Mouse (Mus musculus): ENCODE data around the gene Mxra8.

Mxra8 gene

DNA sequence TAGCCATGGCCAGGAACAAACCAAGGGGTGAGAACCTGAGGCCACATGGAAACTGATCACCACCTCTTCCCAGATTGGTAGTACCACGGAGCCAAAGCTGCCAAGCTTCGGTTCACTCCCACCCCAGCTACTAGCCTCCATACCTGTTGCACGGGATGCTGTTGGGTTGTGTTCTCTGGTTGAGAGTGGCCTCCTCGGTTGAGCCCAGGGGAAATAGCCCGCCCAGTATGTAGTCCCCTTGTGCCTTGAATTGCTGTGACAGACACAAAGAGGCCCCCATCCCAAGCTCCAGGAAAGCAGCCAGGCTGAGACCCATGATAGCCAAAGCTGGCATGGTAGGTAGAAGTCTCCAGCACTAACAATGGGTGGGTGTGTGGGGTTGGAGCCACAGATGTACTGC, 23.5 kb downstream of the Mxra8 start, which contains the start of gene Tas1r3:
TSS of gene Tas1r3 (minus strand) at position 362 of the 400 bp plus-strand sequence.
- DNase-seq (ENCODE audit: low spot score in 2 of 2): peak in 1 of 2 experiments; percentile 4

DNA sequence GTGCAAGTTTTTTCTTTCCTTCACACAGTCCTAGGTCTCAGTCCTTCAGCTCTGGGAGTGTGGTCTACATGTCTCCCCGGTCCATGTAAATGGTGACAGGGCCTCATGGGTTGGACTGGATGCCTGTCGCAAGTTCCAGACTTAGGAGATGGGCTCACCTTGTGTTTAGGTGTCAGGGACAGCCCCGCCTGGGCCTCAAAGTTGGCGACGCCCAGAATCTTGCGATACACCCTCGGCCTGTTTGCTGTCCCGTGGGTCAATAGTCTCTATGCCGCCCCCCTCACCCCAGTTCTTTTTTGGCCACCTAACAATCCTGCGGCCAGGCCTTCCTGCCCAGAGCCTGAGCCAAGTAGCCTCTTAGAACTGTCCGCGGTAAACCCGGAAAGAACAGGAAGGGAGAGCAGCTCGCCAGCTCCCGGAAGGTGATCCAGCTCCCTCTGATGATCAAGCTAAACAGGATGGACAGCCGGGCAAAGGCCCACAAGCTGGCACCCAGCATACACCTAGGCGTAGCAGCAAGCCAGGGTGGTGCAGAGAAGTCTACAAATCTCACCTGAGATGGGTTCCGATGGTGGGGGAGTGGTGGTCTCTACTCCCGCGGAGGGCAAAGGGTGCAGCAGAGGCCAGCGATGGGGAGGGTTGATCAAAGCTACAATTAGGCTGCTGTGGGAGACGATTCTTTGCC, 29.3 kb downstream of the Mxra8 start:
- peak in 1 of 2 experiments; percentile 25 for DNase-seq (ENCODE audit: low spot score in 2 of 2)

DNA sequence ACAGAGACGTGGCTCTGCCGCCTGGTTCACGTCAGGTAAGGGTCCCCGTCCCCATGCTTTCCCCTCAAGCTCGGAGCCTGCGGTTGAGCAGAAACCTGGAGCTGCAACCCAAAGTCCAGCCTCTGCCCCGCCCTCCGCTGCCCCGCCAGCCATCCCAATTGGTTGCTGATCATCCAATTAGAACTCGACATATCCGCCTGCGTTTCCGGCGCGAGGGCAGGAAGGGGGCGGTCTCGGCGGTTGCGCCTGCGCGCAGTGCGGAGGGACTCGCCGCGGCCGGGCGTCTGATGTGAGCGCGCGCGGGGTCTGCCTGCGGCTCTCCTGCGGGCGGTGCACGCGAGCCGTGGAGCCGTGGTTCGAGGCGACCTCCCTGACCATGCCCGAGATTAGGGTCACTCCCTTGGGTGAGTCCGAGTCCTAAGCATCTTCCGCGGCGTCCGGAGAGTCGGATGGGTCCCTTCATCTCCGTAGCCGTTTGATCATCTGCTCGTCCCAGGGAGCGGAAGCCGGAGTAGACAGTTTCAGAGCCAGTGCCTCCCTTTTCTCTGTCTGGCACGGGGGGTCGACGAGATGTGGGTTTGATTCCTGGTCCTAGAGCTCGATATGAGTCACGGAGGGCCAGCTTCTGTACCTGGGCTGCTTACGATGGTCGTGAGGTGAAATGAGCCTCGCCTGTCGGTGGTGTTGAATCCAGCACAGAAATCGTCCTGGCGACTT, 30.0 kb downstream of the Mxra8 start, which contains the start of the genes Cptp and Ints11:
TSS of gene Cptp (minus strand) at position 124 of the 717 bp plus-strand sequence.
TSS of gene Ints11 (plus strand) at position 230 of the 717 bp plus-strand sequence.
- DNase-seq (ENCODE audit: low spot score in 2 of 2): peak; percentile 94 to 96

DNA sequence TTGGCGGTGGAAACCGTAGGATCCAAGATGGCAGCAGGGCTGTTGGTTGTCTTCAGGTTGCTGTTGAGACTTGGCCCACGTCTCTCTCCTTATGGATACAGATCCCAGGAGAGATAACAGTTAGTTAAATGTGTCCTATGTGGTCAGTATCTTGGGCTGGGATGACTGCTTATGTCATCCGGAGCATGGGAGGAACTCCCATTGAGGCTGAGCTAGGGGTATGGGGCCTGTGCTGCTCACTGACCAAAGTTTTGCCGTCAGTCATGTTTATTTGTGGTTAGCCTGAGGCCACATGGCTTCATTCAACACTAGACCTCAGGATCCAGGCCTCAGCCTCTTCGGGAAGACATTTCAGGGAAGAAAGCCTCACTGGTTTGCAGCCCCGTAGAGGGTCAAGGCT, 31.9 kb downstream of the Mxra8 start:
- no peak for DNase-seq (ENCODE audit: low spot score in 2 of 2)

DNA sequence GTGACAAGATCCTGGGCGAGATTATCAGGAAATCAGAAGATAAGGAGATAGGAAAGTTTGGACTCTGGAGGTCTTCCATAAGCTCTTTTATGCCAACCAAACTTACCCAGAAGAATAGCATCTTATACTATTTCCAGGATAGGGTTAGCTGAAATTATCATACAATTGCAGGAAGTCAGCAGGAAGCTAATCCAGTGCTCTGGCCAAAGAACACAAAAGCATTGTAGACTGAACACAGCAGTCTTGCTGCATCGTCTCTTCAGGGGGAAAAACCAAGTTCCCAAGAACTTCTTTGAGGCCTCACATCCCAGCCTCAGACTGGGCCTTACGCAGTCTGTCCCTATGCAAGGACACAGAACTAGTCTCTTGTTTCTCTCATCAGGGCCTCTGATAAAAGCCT, 44.1 kb downstream of the Mxra8 start:
- no peak for DNase-seq (ENCODE audit: low spot score in 2 of 2)

DNA sequence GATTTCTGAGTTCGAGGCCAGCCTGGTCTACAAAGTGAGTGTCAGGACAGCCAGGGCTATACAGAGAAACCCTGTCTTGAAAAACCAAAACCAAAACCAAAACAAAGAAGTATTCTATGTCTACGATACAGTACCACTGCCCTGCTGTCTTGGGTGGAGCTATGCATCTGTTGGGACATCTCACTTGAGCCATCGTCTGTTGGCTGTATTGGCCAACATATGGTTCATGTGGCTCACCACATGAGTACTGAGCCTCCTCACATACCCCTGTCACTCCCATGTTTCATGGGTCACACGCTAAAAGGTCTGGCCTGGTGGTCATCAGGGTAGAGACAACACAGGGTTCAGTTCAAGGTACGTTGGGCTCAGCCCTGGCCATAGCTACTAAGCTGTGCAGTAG, 46.9 kb downstream of the Mxra8 start:
- DNase-seq (ENCODE audit: low spot score in 2 of 2): no peak

DNA sequence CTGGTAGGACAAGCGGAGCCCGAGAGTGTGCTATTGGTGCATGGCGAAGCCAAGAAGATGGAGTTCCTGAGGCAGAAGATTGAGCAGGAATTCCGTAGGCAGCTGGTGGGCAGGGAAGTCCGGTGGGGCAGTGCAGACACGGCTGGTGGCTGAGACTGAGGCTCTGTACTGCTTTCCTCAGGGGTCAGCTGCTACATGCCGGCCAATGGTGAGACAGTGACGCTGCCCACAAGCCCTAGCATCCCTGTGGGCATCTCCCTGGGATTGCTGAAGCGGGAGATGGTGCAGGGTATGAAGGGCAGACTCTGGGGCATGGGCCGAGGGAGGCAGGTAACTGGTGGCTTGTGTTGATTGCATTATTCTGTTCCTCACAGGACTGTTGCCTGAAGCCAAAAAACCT, 48.2 kb downstream of the Mxra8 start:
- peak in 1 of 2 experiments; percentile 4 for DNase-seq (ENCODE audit: low spot score in 2 of 2)

DNA sequence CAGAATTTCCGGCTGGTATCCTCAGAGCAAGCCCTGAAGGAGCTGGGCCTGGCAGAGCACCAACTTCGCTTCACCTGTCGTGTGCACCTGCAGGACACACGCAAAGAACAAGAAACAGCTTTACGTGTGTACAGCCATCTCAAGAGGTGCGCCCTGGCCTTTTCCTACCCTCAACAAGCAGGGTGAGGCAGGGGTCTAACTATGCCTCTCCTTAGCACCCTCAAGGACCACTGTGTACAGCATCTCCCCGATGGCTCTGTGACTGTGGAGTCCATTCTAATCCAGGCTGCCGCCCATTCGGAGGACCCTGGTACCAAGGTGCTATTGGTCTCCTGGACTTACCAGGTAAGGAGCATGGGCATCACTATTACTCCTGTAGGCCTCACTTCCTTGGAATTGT, 48.7 kb downstream of the Mxra8 start:
- peak; percentile 4 for DNase-seq (ENCODE audit: low spot score in 2 of 2)

DNA sequence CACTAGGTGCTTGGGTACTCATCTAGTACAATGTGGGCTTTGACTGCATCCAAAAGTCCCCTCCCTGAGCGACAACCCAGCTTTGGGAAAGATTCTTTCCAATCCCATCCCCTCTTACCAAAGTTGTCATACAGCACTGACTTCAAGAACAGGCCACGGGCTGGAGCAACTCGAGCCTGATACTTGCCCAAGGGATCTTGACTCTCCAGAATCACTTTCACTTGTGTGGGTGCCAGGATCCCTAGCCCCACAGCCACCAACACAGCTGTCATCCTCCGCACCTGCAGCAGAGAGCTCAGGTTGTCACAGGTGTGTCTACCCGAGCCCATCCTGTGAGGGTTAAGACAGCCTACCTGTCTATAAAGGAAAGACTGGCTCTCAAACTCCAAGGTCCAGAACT, 49.8 kb downstream of the Mxra8 start:
- DNase-seq (ENCODE audit: low spot score in 2 of 2): peak; percentile 5 to 10

DNA sequence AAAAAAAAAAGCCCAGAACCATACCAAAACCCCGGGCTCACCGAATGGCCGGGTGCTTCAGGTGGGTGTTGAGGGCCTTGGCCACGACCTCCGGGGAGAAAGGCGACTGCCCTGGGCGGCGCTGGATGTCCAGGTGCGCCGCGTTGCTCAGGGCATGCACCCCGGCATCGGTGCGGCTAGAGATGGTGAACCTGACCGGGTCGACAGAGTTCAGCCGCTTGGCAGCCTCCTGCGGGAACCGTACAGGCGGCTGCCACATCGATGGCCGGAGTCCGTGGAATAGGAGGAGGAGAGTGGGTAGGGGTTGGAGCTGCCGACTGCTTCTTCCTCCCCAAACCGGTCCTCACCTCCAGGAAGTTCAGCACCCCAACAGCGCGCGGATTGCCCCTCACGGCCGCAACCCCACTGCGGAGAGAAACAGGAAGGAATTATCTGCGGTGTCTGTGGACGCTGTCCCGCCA, 51.6 kb downstream of the Mxra8 start:
- DNase-seq (ENCODE audit: low spot score in 2 of 2): peak in 1 of 2 experiments; percentile 24

DNA sequence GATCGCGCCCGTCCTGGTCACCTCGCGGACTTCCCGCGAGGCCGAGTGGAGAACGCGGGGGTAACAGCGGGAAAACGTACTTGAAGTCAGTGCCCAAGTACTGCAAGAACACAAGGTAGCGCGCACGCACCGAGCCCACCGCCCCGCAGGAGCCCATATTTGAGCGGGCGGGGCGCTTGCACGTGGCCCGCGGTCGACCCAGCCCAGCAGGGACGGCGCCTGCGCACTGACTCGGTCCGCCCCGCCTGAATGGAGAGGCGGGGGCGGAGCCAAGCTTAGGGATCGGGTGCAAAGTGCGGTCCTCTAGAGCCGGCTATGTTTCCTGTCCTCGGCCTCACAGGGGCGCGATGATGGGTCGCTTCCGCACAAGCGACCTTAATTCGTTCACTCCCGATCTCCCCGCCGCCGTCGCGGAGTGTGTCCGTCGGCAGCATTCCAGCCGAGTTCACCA, 52.1 kb downstream of the Mxra8 start, which contains the start of the genes Pusl1 and Acap3:
TSS of gene Pusl1 (minus strand) at position 231 of the 451 bp plus-strand sequence.
TSS of gene Acap3 (plus strand) at position 272 of the 451 bp plus-strand sequence.
- DNase-seq (ENCODE audit: low spot score in 2 of 2): peak; percentile 94 to 96

DNA sequence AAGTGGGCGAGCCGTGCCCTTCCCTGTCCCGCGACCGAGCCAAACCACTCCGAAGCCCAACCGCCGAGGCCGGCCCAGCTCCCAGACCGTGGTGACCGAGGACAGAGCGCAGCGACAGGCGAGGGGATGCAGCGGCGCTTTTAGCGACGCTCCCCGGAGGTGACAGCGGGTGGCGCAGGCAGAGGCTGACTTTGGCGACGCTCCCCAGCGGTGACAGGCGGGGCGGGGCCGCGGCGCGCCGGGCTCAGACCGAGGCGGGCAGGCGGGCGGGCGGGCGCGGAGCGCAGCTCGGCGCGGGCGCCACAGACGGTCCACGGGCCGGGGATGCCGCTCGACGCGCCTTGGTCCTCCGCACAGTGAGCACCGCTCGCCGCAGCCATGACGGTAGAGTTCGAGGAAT, 52.5 kb downstream of the Mxra8 start:
- DNase-seq (ENCODE audit: low spot score in 2 of 2): peak in 1 of 2 experiments; percentile 78

DNA sequence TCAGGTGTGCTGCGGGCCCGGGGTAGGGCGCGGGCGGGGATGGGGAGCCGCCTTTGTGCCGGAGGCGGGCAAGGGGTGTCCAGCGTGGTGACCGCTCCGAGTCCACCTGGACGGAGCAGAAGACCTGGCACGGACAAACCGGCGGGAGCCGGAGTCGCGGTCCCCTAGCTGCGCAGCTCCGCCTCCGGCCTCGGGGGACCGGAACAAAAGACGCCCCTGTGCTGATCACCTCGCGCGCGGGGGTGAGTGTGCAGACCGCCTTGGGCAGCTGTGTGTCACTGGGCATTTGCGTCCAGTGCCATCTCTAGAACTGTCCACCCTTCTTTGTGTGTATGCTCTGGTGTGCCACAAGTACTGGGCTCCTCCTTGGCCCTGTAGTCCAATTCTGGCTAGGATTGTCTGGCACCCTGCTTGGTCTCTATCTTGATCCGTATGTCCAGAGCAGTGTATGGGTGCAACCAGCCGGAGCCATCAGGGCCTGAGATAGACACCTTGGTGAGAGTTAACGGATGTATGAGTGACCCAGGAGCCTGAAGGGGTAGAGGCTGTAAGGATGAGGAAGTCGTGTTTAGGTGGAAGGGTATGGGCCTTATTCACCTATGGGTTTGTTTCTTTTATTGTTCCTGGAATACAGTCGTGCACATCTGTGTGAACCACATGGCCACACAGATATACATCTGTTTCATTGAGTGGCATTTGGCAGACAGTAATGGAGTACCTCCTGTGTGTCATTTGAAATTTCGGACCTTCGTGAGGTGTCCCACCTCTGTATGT, 53.1 kb downstream of the Mxra8 start:
- DNase-seq (ENCODE audit: low spot score in 2 of 2): peak; percentile 49 to 58

DNA sequence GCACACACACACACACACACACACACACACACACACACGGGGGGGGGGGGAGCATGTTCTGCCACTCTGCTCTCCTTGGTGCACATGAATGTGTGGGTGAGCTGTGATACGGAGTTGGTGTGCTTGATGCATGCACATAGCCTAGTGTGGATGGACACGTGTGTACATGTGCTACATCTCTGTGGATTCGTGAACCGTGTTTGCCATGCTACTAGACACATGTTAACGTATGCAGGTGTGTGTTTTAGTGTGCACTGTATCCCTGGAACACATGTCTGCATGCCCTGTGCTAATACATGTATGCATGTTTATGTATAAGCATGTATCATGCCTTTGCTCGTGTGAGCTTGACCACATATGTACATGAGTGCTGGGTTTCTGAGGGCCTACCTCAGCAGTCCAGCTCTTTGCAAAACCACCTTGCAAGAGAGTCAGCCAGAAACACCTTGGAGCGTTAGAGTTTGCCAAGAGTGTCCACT, 53.8 kb downstream of the Mxra8 start:
- peak; percentile 6 to 27 for DNase-seq (ENCODE audit: low spot score in 2 of 2)

Measured in frontal cortex, postnatal 10 days (tissue).